Mouse (Mus musculus) spleen, postnatal 36 days (tissue): ENCODE data around the gene Appl2.

Experiments used
- DNase-seq, 2 experiments: peaks; one replicate each; pipeline ENCODE4 v3.0.0; 2022; ENCODE audit warnings: low spot score in 2 of 2, mixed read lengths in 1 of 2

Gene Appl2

GRCm38 (mm10) chr10:83631775-83632174, 16.8 kb downstream of the Appl2 start:
- DNase-seq = no peak

- DNase-seq = no peak
Measured at GRCm38 (mm10) chr10:83630899-83631298, 17.6 kb downstream of the Appl2 start.

- DNase-seq = no peak
Measured at GRCm38 (mm10) chr10:83629878-83630277, 18.7 kb downstream of the Appl2 start.

- DNase-seq = no peak
Measured at GRCm38 (mm10) chr10:83629190-83629781, 19.3 kb downstream of the Appl2 start.

GRCm38 (mm10) chr10:83628241-83628640, 20.3 kb downstream of the Appl2 start:
- DNase-seq = no peak

- DNase-seq = no peak
Measured at GRCm38 (mm10) chr10:83627113-83627687, 21.3 kb downstream of the Appl2 start.

- DNase-seq = no peak
Measured at GRCm38 (mm10) chr10:83624841-83625240, 23.7 kb downstream of the Appl2 start.

- DNase-seq = no peak
Measured at GRCm38 (mm10) chr10:83624065-83624464, 24.5 kb downstream of the Appl2 start.

GRCm38 (mm10) chr10:83620350-83621055, 28.0 kb downstream of the Appl2 start:
- no peak for DNase-seq

GRCm38 (mm10) chr10:83618819-83619440, 29.6 kb downstream of the Appl2 start:
- no peak for DNase-seq

- no peak for DNase-seq
Measured at GRCm38 (mm10) chr10:83617366-83617765, 31.2 kb downstream of the Appl2 start.

- DNase-seq = no peak
Measured at GRCm38 (mm10) chr10:83612648-83613215, 35.8 kb downstream of the Appl2 start.

- DNase-seq = no peak
Measured at GRCm38 (mm10) chr10:83611863-83612262, 36.7 kb downstream of the Appl2 start.

- DNase-seq = no peak
Measured at GRCm38 (mm10) chr10:83610518-83610917, 38.0 kb downstream of the Appl2 start.

GRCm38 (mm10) chr10:83608596-83608995, 39.9 kb downstream of the Appl2 start:
- DNase-seq = no peak

GRCm38 (mm10) chr10:83607111-83607510, 41.4 kb downstream of the Appl2 start:
- DNase-seq = no peak

GRCm38 (mm10) chr10:83605637-83606183, 42.8 kb downstream of the Appl2 start:
- DNase-seq = no peak

- DNase-seq = no peak
Measured at GRCm38 (mm10) chr10:83603956-83604564, 44.5 kb downstream of the Appl2 start.

GRCm38 (mm10) chr10:83600650-83601049, 47.9 kb downstream of the Appl2 start:
- no peak for DNase-seq

GRCm38 (mm10) chr10:83594526-83594925, 54.0 kb downstream of the Appl2 start:
- DNase-seq = no peak

- DNase-seq = no peak
Measured at GRCm38 (mm10) chr10:83592616-83593015, 55.9 kb downstream of the Appl2 start.

- no peak for DNase-seq
Measured at GRCm38 (mm10) chr10:83590801-83591200, 57.7 kb downstream of the Appl2 start.
